Mouse (Mus musculus): Measurements from ENCODE around the gene Lrrc10b. TPM values are rescaled to one million over a fixed set of nuclear protein-coding genes. Genes with fewer than 3 reads are reported as not detected.

Gene Lrrc10b
- total and polyA plus RNA-seq, 2 experiments from 2014 or later = 2.0 to 6.8 TPM

DNA sequence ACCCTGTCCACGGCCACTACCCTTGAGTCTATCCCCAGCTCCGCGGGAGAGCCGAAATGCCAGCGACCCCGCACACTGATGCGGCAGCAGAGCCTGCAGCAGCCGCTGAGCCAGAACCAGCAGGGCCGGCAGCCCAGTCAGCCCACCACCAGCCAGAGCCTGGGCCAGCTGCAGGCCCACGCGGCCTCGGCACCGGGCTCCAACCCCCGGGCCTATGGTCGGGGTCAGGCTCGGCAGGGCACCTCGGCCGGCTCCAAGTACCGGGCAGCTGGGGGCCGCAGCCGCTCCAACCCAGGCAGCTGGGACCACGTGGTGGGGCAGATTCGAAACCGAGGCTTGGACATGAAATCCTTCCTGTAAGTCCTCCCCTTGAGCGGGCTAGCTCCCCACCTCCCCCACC is 31.0 kb downstream of the Lrrc10b start:
- Histone ChIP-seq H3K9me3 (ENCODE audit: low read length) (no peaks in the 10 kb centered on the region), H3K4me1 (ENCODE audit: insufficient read depth, low read length) (peaks cover 11% of the 10 kb centered on the region; the same call in 1 of the 2 replicates), H3K9ac (replicated peaks; ENCODE audit: low read length) (no peak overlapping the region), H3K4me2 (ENCODE audit: low read depth, low read length) (no peak overlapping the region), H3K36me3 (ENCODE audit: insufficient read depth, low read length) (no peaks in the 10 kb centered on the region), H3K27ac (no peak overlapping the region), H3K27me3 (ENCODE audit: insufficient read depth, low read length) (no peaks in the 10 kb centered on the region), H3K4me3 (ENCODE audit: low read length) (no peak overlapping the region)
- no peak for TF ChIP-seq CTCF (IDR thresholded peaks at IDR 0.05; ENCODE audit: low read depth)
- WGBS = 41% methylated on average over 25 of the region's 25 CpGs
- peak; percentile 5 for DNase-seq (ENCODE audit: low spot score)
- no peak for ATAC-seq

DNA sequence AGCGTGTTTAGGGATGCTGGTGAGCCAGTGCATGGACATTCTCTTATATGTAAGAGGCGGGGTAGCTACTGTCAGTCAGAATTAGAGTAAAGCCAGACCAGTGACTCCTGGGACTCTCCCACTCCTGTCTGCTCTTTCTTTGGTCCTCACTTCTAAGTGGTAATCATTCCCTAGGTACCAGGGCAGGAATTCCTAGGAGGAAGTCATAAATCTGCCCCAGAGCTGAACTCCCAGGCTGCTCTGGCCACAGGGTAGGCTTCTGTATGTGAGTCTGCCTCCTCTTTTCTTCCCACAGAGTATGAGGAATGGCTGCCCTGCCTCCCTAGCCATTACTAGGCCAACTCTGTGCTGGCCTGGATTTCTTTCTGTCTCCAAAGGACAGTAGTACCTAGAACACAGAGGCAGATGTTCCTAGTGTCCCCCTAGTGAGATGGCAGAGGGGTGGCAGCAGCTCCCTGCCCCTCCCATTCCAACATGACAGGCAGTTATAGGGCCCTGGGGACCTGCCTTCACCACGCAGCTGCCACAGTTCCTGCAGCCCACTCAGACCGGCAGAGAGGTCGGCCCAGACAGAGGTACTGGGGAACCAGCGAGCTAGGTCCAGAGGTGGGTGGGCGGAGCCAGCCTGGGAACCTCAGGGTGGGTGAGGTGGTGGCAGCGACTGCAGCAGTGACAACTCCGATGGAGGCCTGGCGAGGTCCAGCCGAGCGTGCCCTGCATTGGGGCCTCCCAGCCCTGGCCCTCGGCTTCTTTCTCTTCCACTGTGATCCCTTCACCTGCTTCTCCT is 31.6 kb downstream of the Lrrc10b start:
- Histone ChIP-seq H3K27ac (no peak overlapping the region), H3K4me1 (ENCODE audit: insufficient read depth, low read length) (peaks cover 11% of the 10 kb centered on the region; the same call in 1 of the 2 replicates), H3K4me2 (ENCODE audit: low read depth, low read length) (no peak overlapping the region), H3K27me3 (ENCODE audit: insufficient read depth, low read length) (no peaks in the 10 kb centered on the region), H3K9ac (replicated peaks; ENCODE audit: low read length) (no peak overlapping the region), H3K4me3 (ENCODE audit: low read length) (no peak overlapping the region), H3K36me3 (ENCODE audit: insufficient read depth, low read length) (no peaks in the 10 kb centered on the region), H3K9me3 (ENCODE audit: low read length) (no peaks in the 10 kb centered on the region)
- DNase-seq (ENCODE audit: low spot score) (peak; percentile 6), ATAC-seq (peak; percentile 9; the same call in 1 of the 2 replicates)
- TF ChIP-seq CTCF (IDR thresholded peaks at IDR 0.05; ENCODE audit: low read depth) = no peak
- 50% methylated on average over 13 of the region's 13 CpGs for WGBS

DNA sequence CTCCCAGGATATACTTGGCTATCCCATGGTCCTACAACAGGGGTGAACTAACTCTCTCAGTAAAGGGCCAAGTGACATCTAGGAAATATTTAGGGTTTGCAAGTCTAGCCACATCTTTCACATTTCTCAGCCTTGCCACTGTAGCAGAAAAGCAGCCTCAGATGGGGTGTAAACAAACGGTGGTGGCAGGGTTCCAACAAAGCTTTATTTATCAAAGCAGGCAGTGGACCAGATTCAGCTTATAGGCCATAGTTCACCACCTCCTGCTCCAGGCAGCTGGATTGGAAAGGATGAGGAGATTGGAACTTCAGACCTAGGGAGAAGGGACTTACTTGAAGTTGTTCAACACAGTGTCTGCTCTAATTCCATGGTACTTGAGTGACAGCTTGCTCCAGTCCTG is 32.5 kb downstream of the Lrrc10b start:
- no peak for TF ChIP-seq CTCF (IDR thresholded peaks at IDR 0.05; ENCODE audit: low read depth)

DNA sequence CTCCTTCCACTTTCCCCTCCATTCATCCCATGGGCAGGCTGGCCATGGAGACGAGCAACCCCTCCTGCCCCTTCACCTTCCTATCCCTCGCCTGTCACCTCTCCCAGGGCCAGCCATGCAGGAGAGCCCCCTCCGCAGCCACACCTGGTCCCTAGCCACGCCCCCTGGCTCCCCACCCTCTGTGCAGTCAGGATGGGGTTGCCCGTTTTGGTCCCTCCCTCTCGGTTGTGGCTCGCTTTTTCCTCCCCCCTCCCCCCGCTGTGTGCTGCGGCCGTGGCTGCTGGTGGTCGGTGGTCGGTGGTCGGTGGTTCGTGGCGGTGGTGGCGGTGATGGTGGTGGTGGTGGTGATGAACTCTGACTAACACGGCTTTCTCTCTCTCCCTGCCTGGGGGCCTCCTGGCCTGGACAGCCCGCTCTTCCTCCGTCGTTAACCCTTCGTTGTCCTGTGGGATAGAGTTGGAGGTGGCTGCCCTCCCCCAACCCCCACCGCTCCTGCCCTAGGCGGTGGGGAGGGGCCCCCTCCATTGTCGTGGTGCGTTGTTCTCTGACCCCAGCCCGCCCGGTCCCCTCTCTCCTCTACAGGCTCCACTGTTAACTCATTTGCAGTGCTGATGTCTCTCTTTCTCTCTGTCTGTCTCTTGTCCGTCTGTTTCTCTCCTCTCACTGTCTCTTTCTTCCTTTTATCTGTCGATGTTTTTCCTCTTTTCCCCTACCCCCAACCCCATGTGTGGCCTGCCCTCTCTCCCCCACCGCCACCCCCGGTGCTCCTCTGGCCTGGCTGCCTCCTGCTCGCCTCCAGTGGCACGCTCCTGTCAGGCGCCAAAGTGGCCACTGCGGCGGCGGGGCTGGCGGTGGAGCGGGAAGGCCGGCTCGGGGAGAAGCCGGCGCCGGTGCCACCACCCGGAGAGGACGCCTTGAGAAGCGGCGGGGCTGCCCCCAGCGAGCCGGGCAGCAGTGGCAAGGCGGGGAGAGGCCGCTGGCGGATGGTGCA is 35.0 kb downstream of the Lrrc10b start:
- no peak for ATAC-seq
- 14% methylated on average over 50 of the region's 53 CpGs for WGBS
- no peaks in the 10 kb centered on the region for H3K27me3 ChIP-seq (ENCODE audit: insufficient read depth, low read length)

More for the DNA sequence above, 32.5 kb downstream of the Lrrc10b start:
- no peak overlapping the region for H3K4me2 ChIP-seq (ENCODE audit: low read depth, low read length)
- 19% methylated on average over 1 of the region's 1 CpGs for WGBS
- H3K4me1 ChIP-seq (ENCODE audit: insufficient read depth, low read length) = peaks cover 5% of the 10 kb centered on the region; the same call in 1 of the 2 replicates
- no peak overlapping the region for H3K27ac ChIP-seq
- no peak for DNase-seq (ENCODE audit: low spot score)
- no peak overlapping the region for H3K9ac ChIP-seq (replicated peaks; ENCODE audit: low read length)
- ATAC-seq = no peak
- H3K9me3 ChIP-seq (ENCODE audit: low read length) = no peaks in the 10 kb centered on the region
- no peak overlapping the region for H3K4me3 ChIP-seq (ENCODE audit: low read length)
- no peaks in the 10 kb centered on the region for H3K36me3 ChIP-seq (ENCODE audit: insufficient read depth, low read length)
- no peaks in the 10 kb centered on the region for H3K27me3 ChIP-seq (ENCODE audit: insufficient read depth, low read length)

DNA sequence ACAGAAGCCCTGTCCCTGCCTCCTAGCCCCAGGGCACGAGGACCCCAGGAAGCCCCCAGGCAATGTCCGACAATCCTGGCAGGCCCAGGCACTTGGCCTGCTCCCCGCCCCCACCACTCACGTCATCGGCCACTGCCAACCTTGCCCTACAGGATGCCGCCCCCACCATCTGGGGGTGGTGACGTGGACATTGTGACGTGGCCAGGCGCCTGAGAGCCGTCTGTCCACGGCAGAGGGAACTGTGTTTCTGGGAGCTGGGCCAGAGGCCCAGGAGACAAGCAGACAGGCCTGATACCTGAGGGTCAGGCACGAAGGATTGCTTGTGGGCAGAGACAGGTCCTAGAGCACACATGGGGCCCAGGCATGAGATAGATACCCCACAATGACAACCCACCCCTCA is 39.8 kb downstream of the Lrrc10b start:
- no peaks in the 10 kb centered on the region for H3K27me3 ChIP-seq (ENCODE audit: insufficient read depth, low read length)
- H3K9ac ChIP-seq (replicated peaks; ENCODE audit: low read length) = no peak overlapping the region
- H3K36me3 ChIP-seq (ENCODE audit: insufficient read depth, low read length) = no peaks in the 10 kb centered on the region
- no peak overlapping the region for H3K4me3 ChIP-seq (ENCODE audit: low read length)
- no peak overlapping the region for H3K4me2 ChIP-seq (ENCODE audit: low read depth, low read length)
- TF ChIP-seq CTCF (IDR thresholded peaks at IDR 0.05; ENCODE audit: low read depth) = no peak
- H3K4me1 ChIP-seq (ENCODE audit: insufficient read depth, low read length) = peaks cover 12% of the 10 kb centered on the region
- 0 out of 2 replicates have a peak, but pooled peaks have one; percentile 28 for ATAC-seq
- no peaks in the 10 kb centered on the region for H3K9me3 ChIP-seq (ENCODE audit: low read length)
- peak; percentile 46 for DNase-seq (ENCODE audit: low spot score)
- WGBS = 55% methylated on average over 12 of the region's 12 CpGs
- peak overlapping the region; percentile 26; the same call in 1 of the 2 replicates for H3K27ac ChIP-seq

More for the DNA sequence above, 35.0 kb downstream of the Lrrc10b start:
- Histone ChIP-seq H3K9me3 (ENCODE audit: low read length) (no peaks in the 10 kb centered on the region), H3K4me2 (ENCODE audit: low read depth, low read length) (peak overlapping the region; percentile 41), H3K27ac (no peak overlapping the region), H3K9ac (replicated peaks; ENCODE audit: low read length) (no peak overlapping the region), H3K36me3 (ENCODE audit: insufficient read depth, low read length) (no peaks in the 10 kb centered on the region), H3K4me1 (ENCODE audit: insufficient read depth, low read length) (peaks cover 9% of the 10 kb centered on the region; the same call in 1 of the 2 replicates), H3K4me3 (ENCODE audit: low read length) (no peak overlapping the region)
- DNase-seq (ENCODE audit: low spot score) = peak; percentile 17
- TF ChIP-seq CTCF (IDR thresholded peaks at IDR 0.05; ENCODE audit: low read depth) = no peak

DNA sequence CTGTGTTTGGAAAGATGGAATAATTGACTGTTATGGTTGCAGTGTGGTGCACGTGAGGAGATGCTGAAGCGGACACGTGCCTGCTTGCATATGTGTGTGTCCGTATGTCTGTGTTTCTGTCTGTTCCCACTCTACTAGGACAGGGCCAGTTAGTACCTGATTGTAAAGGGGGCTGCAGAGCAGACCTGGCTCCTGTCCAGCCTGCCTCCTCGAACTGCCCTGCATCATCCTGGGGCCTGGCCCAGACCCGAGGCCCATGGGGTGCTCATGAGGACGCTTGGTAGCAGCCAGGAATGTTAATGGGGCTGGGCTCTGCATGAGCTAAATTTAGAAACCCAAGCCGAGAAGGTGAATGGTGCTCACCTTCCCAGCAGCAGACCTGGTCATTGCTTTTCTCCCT is 40.4 kb downstream of the Lrrc10b start:
- Histone ChIP-seq H3K27ac (peak overlapping the region; percentile 26; the same call in 1 of the 2 replicates), H3K27me3 (ENCODE audit: insufficient read depth, low read length) (no peaks in the 10 kb centered on the region), H3K36me3 (ENCODE audit: insufficient read depth, low read length) (no peaks in the 10 kb centered on the region), H3K9ac (replicated peaks; ENCODE audit: low read length) (no peak overlapping the region), H3K4me3 (ENCODE audit: low read length) (no peak overlapping the region), H3K4me1 (ENCODE audit: insufficient read depth, low read length) (peaks cover 12% of the 10 kb centered on the region), H3K9me3 (ENCODE audit: low read length) (no peaks in the 10 kb centered on the region), H3K4me2 (ENCODE audit: low read depth, low read length) (no peak overlapping the region)
- no peak for TF ChIP-seq CTCF (IDR thresholded peaks at IDR 0.05; ENCODE audit: low read depth)
- 48% methylated on average over 8 of the region's 8 CpGs for WGBS
- DNase-seq (ENCODE audit: low spot score) = no peak
- no peak for ATAC-seq

All from hindbrain, postnatal 0 days (tissue).